Mouse (Mus musculus) mature B cell (primary cell): ENCODE measurements at regions not wholly inside any gene's neighbourhood (a gene's known extent, or its start where the extent isn't known, plus 50 kb on each side); places are given as distances from the start of the nearest gene placed in this dataset.

Source experiments
- in situ Hi-C: fragments of 300-500 bp; cut with MboI; formaldehyde crosslinking; loops from 2 replicates; pipeline ENCODE4 v1.14.3; 2019

DNA sequence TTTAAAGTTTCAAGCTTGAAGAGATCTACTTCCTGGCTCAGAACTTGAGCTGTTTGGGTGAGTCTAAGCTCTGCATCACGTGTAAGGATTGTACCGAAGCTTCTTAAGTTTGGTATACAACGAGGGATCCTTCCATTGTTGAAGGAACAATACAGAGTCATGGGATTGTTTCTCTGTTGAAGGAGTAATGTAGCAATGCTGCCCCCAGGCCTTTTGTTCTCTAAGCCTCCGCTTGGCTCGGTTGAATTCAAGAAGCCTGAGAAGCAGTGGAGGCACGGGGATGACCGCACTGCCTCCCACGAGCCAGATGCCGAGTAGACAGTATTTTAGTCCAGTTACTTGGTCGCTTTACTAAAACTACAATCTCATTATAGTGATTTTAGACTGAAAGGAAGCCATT is 90.9 kb upstream of the Nampt start:
- in situ Hi-C loops = no loop called here

DNA sequence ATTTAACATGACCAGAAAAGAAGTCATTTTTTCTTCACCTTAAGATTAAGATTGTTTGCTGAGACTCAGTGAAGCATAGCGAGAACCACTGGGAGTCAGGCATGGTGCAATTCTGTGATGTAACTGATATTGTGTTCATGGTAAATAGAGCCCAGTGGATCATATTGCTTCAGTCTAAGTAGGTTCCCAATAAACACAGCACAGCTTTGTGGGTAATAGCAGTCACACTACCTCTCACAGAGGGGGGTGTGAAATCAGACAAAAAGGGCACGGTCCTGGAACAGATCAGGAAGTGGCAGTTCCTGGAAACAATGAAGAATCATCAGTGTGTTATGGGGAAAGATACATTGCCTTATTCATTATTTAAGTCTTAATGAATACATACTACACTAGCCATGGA is 84.1 kb upstream of the Nampt start:
- in situ Hi-C loops = no loop called here

DNA sequence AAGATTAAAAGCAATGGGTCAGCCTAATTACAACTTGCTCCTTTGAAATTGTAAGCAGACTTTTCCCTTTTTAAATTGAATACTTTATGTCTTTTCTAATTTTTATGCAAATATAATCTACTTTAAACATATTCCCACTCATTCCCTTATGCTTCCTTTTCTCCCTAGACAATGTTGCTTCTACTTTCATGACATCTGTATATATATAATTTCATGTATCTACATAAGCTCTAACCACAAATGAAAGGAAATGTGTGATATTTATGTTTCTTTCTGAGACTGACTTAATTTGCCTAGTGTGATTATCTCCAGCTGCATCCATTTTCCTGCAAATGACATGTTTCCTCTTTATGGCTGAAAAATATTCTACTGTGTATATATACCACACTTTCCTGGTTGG is 77.9 kb upstream of the Nampt start:
- in situ Hi-C loops = no loop called here

DNA sequence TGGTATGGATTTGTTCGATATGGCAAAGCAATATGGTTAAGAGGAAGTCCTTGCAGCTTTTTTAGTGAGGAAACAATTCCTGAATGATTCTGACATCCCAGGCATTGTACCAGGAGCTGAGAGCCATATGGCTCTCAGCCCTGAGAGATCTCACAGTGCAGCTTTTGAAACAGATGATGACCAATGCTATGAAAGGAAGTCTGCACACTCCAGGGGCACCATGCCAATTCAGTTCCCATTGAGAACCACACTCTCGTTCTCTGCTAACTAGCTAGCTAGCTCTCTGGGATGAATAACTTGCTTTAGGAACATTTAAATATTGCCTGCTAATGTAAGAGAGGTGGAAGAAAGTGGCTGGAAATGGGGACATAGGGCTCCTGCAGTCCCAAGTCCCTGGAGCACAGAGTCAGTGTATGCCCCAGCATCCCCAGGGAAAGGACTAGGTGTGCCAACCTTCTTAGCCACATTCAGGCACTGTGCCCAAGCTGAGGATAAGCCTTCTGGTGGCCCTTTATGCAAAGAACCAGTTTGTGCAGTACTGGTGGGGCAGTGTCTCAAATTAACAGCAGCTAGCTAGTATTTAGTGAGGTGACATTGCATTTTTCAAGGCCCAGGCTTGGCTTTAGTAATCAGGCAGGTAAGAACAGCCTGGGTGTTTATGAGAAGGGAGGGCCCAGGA is 61.8 kb upstream of the Nampt start:
- in situ Hi-C loops = no loop called here

DNA sequence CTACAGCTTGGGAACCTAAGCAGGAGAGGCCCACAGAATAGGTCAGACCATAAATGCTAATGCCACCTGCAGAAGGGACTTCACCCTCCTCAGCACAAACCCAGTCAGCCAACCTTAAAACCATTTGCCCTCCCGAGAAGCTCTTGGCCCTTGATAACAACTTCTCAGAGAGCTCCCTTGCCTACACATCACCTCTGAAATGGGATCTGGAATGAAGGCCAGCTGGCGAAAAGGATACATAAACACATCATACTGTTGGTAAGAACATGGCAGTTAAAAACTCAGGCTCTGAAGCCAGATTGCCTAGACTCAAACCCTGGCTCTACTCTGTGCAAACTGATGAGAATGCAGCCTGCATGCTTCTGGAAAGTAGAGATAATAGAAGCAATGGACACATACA is 61.2 kb upstream of the Nampt start:
- in situ Hi-C loops = no loop called here

DNA sequence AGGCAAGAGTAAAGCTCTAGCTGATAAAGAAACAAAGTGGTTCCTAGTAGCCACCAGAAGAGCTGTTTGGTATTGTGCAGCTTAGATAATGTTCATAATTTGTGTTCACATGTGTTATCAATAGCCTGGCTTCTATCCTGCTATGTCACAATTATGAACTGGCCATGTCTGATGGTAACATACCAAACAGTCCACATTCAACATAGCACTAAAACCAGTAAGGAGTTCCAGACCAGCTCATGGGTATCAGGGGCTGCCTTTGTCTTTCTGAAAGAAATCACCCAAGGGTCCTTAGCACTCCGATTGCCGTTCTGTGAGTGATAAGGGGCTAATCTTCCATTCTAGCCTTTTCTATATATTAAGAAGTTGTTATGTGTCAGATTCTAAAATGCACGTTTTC is 58.7 kb upstream of the Nampt start:
- in situ Hi-C loops = no loop called here

DNA sequence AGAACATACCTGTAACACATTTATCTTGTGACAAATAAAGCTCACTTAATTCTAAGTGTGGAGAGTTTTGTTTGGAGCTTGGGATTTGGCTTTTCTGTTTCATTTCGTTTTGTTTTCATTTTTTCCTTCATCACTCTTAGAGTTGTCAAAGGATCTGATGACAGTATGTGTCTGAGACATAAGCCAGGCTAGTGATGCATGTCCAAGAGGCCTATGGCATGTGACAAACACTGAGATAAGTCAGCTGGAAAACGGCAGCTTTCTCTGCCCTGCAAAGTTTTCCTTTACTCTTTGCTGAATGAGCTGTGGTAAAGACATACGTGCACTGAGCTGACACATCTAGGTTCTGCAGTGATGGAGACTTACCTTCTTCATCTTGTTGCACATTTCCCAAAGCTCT is 58.3 kb upstream of the Nampt start:
- in situ Hi-C loops = no loop called here

DNA sequence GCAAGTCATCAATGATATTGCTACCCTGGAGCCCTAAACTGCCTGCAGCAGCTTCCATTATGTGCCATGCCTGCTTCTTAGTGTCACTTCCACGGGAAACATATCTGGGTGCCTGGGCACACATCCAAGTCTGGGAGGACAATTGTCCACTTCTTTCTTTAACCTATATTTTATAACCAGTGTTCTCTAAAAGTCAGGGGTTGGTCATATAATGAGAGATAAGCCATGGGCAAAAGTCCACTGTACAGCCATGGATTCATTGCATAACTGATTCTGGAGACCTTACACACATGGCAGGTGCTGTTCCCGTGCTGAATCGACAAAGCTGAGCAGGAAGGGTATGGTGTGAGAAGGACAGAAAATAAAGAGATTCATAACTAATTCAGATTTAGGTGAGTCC is 55.1 kb upstream of the Nampt start:
- in situ Hi-C loops = no loop called here

DNA sequence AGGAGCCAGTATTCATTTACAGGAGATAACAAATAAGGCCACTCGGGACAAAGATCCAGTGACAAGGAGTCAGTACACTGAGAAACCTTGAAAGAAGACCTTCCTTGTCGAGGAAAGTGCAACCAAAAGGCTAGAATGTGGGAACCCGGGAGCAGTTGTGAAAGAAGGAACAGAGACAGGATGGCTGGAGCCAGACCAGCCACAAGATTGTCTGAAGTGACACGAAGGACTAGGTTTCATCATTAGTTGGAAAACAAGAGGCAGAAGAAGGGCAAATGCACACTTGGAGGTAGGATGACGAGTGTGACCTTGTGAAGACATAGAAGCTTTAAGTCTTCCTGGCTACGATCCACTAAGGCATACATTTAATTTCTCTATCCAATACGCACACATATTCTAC is 54.6 kb upstream of the Nampt start:
- in situ Hi-C loops = no loop called here

DNA sequence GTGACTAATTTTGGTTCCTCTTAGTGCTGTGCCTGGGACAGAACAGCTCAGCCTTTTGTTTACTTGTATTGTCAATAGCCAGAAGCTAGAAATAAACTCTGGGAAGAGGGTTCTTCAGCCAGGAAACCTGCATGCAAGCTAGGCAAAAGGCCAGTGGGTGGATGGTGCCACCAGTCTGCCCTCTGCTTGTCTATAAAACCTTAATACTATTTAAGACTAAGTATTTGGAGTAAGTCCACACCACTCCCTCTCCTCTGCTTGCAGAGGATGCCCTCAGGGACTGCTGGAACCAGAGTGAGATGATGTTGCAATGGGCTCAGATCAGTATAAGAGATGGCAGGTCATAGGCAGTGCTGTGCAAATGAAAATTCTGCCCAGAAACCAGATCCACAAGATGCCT is 53.5 kb upstream of the Nampt start:
- in situ Hi-C loops = no loop called here

DNA sequence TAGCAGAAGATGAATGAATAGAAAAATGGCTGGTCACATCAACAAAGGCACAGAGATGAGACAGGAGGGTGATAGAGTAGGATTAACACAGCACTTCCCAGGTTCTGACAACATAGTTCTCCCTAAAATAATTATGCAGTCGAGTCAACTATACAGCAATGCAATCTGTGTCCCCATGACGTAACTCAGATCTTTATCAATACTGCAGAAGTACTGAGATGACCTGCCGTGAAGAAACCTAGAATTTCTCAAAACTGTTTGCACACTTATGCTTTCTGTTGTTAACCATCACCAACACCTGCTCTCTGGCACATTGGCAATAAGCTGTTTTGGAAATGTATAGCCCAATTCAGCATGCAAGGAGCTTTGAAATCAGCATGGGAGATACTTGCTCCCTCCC is 52.8 kb upstream of the Nampt start:
- in situ Hi-C loops = no loop called here

DNA sequence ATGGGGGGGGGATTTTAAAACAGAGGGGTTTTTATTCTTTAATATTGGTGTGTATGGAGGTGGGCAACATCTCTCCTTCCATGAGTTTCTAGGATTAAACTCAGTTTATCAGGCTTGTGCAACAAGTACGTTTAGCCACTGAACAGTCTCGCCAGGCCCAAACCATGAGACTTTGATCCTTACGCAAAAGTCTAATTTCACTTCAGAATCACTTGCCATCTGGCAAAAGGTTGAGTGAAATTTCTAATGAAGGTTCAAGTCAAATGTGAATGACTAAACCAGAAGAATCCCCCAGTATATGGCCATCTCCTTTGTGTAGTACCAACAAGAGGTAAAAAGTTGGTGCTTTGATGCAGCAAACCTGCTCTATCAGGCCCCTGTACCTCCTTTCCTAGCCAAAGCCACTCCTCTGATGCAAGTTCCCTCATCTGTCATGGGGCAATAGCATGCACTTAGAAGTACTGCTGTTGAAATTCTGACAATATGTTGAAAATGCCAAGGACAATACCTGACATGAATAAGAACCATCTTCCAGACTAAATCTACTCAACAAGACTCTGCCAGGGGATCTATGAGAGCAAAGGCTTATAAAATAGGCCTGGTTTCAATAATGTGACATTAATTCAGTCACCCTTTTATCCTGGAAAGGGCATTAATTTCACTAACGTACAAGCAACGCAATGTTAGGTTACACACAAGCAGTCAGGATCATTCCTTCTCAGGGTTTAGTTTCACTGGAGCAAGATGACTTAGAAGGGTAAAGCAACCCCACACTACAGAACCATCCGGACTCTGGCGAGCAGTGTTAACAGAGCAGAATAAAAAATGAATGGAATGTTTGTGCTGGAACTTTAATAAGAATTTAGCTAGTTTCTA is 51.9 kb upstream of the Nampt start:
- in situ Hi-C loops = no loop called here

DNA sequence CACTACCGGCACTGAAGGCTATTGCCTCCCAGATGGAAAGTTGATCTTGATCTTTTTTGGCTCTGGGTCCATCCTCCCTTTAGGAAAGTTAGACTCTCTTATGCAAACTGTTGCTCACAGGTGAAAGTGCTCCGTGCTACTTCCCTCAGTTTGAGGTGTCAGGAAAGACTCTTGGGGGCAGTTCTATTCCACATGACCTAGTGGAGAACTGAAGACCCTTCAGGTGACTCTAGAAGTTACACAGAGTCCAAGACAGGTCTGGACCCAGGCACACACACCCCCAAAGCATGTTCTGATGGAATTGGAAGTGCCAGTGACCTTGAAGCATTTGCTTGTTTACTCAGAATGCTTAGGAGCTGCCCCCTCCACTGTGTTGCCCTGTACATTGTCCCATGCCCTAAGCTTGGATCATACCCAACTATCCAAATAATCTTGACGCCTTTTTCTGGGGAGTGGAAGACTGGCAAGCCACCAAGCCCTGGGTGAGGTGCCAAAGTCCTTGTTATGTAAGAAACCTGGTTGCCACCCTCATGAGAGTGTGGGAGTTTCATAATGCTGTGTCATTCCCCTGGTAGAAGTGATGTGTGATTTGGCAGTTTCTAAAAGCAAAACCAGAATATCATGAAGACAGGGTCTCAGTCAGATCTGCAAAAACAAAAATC is 51.1 kb upstream of the Nampt start:
- in situ Hi-C loops = no loop called here

DNA sequence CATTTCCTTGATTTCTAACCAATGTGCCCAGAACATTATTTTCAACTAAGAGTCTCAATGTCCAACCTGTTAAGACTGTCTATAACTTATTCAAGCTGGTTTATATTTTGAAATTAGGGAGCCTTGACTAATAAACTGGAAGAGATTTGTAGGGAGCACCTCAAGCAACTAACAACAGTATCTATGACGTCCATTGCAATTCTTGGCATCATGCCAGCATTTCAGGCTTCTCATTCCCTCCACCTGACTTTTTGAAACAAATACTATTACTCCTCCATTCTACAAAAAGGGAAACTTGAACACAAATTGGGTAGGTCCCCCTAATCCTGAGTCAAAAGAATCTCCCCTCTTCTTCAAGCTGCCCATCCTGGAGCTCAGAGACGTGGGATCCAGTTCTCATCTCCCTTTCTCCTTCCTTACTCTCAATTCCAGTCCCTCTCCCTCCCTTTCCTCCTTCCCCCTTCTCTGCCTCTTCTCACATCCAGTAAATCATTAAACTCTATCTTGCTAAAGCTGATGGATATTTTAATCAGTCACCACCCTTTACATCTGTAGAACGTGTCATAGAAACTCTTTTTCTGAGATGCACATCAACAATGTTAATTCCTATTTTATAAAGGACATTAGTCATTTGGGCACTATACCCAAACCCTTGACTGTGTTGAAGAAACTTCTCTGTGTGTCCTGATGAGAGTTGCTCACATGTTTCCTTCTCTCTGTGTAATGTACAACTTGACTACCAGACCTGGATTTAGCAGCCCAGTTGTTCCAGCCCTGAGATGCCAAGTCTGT is 50.4 kb upstream of the Nampt start:
- in situ Hi-C loops = no loop called here
